Mouse (Mus musculus) liver, postnatal 0 days (tissue): Measurements from ENCODE around the gene Lgsn.

Source experiments
- CTCF ChIP-seq: sonication (generic); IDR thresholded peaks from 2 replicates; pipeline ENCODE4 v1.5.1; 2016; ENCODE audit warnings: antibody characterized with exemption, low read depth
- EP300 ChIP-seq: IDR thresholded peaks from 2 replicates; pipeline ENCODE4 v1.6.1; 2016; ENCODE audit warnings: antibody characterized with exemption, low read depth, mild to moderate bottlenecking

GRCm38 (mm10) chr1:31150546-31150945 lies 25.7 kb upstream of the Lgsn start:
- TF ChIP-seq CTCF (no peak), EP300 (no peak)
